Mouse (Mus musculus) midbrain, postnatal 0 days (tissue): ENCODE results near the gene Polr2f. TPM values are rescaled to one million over a fixed set of nuclear protein-coding genes. Genes with fewer than 3 reads are reported as not detected.

Experiments
- ATAC-seq: fragments of 200-750 bp; cut with Nextera tagmentation; 2 replicates; pipeline ENCODE4 v1.8.0; 2017; ENCODE audit warnings: moderate number of reproducible peaks, mild to moderate bottlenecking, moderate TSS enrichment, moderate library complexity; ENCODE audit not compliant: low FRiP score
- DNase-seq: peaks from one replicate; pipeline ENCODE4 v3.0.0-alpha.2; 2015; ENCODE audit warnings: low spot score
- H3K27ac ChIP-seq: fragments of 300-500 bp; sonication (generic); 2 replicates; pipeline ENCODE4 v1.5.1; 2014; ENCODE audit warnings: low read depth, mild to moderate bottlenecking, low read length, mixed read lengths
- H3K27me3 ChIP-seq: fragments of 300-500 bp; sonication (generic); 2 replicates; pipeline ENCODE4 v1.6.1; 2014; ENCODE audit warnings: low read length, control low read depth, mixed read lengths; ENCODE audit not compliant: insufficient read depth
- H3K36me3 ChIP-seq: fragments of 300-500 bp; sonication (generic); 2 replicates; pipeline ENCODE4 v1.6.1; 2014; ENCODE audit warnings: low read length, control low read depth, mixed read lengths; ENCODE audit not compliant: insufficient read depth
- H3K4me1 ChIP-seq: fragments of 300-500 bp; sonication (generic); 2 replicates; pipeline ENCODE4 v1.6.1; 2014; ENCODE audit warnings: mild to moderate bottlenecking, control low read depth, antibody characterized with exemption, low read length, mixed read lengths; ENCODE audit not compliant: insufficient read depth
- H3K4me2 ChIP-seq: fragments of 300-500 bp; sonication (generic); 2 replicates; pipeline ENCODE4 v1.6.1; 2014; ENCODE audit warnings: low read depth, mild to moderate bottlenecking, low read length, mixed read lengths; ENCODE audit not compliant: poor library complexity, severe bottlenecking
- H3K4me3 ChIP-seq: fragments of 300-500 bp; sonication (generic); 2 replicates; pipeline ENCODE4 v1.5.1; 2014; ENCODE audit warnings: low read depth, mild to moderate bottlenecking, low read length, moderate library complexity
- H3K9ac ChIP-seq: fragments of 300-500 bp; sonication (generic); replicated peaks from 2 replicates; pipeline ENCODE4 v1.6.1; 2014; ENCODE audit warnings: mild to moderate bottlenecking, low read length, moderate library complexity, mixed read lengths; ENCODE audit not compliant: poor library complexity, severe bottlenecking
- H3K9me3 ChIP-seq: fragments of 300-500 bp; sonication (generic); 2 replicates; pipeline ENCODE4 v1.6.1; 2016; ENCODE audit warnings: low read length, control low read depth
- CTCF ChIP-seq: IDR thresholded peaks from 2 replicates; pipeline ENCODE4 v1.5.1; 2016; ENCODE audit warnings: antibody characterized with exemption, mild to moderate bottlenecking
- WGBS: fragments of 180-500 bp; shearing (Covaris S2); extraction: QIAGEN DNeasy Blood & Tissue Kit; methylation state at CpG from one replicate; pipeline ENCODE4 v1.1.7; 2014; 5-methylcytosine and 5-hydroxymethylcytosine counted together
- polyA plus RNA-seq: library from polyadenylated mRNA; unstranded; fragments of >200 nt; fragmentation: Nextera tagmentation; extraction: Ambion mirVana; gene quantifications from 2 replicates; pipeline ENCODE4 v1.2.1, GENCODE M21; 2015
- total RNA-seq: library from RNA; depleted of rRNA; stranded (reverse); fragments of >200 nt; gene quantifications from 2 replicates; pipeline ENCODE4 v1.2.3, GENCODE M21; 2014

Gene Polr2f
- total and polyA plus RNA-seq, 2 experiments from 2014 or later, result 59.7 to 344 TPM

DNA sequence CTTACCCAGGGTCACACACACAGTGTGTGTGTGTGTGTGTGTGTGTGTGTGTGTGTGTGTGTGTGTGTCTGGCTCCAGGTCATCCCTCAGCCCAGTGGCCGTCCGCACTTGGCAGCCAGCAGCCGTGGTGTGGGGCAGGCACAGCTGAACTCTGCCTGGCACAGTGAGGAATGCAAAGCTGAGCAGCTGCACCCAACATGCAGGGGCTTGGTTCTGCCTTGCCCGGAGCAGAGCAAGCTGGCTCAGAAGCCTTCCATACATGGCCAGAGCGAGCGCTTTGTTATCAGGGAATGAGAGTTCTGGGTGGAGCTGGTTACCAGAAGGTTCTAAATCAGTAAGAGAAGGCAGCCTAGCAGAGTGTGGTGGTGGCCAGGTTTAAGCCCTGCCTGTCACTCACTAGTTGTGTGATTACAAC lies 43.2 kb upstream of the Polr2f start:
- ATAC-seq (no peak), DNase-seq (peak; percentile 65)
- WGBS, result 51% methylated on average over 6 of the region's 6 CpGs
- no peak for TF ChIP-seq CTCF
- Histone ChIP-seq H3K36me3 (peaks cover 24% of the 10 kb centered on the region), H3K9ac (no peak overlapping the region), H3K4me2 (no peak overlapping the region), H3K4me3 (no peak overlapping the region), H3K9me3 (no peaks in the 10 kb centered on the region), H3K4me1 (no peaks in the 10 kb centered on the region), H3K27ac (0 out of 2 replicates have a peak overlapping the region, but pooled peaks have one; percentile 6), H3K27me3 (no peaks in the 10 kb centered on the region)

DNA sequence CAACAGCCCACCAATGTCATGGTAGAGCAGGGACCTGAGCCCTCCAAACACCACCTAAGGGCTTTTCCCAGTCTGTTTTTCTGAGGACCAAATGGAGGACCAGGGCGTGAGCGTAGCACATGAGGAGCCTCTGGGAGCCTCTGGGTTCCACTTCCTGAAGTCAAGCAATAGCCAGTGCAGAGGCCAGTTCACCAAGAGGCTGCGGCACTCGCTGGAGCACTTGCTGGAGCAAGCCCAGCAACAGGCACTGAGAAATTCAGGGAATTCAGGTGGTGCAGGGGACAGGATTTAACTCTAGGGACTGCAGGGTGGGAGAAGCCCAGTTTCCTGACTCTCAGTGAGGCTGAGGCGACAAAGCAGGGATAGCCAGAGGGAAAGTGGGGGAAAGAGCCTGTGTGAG lies 42.6 kb upstream of the Polr2f start:
- Histone ChIP-seq H3K36me3 (peaks cover 21% of the 10 kb centered on the region), H3K4me2 (no peak overlapping the region), H3K9me3 (no peaks in the 10 kb centered on the region), H3K27ac (no peak overlapping the region), H3K4me3 (no peak overlapping the region), H3K9ac (no peak overlapping the region), H3K27me3 (no peaks in the 10 kb centered on the region), H3K4me1 (no peaks in the 10 kb centered on the region)
- ATAC-seq (no peak), DNase-seq (no peak)
- 67% methylated on average over 5 of the region's 5 CpGs for WGBS
- TF ChIP-seq CTCF, result no peak

GRCm38 (mm10) chr15:79098868-79099267 lies 41.9 kb upstream of the Polr2f start:
- Histone ChIP-seq H3K27me3 (no peaks in the 10 kb centered on the region), H3K4me1 (no peaks in the 10 kb centered on the region), H3K27ac (no peak overlapping the region), H3K36me3 (peaks cover 15% of the 10 kb centered on the region), H3K9me3 (no peaks in the 10 kb centered on the region), H3K9ac (no peak overlapping the region), H3K4me3 (no peak overlapping the region), H3K4me2 (no peak overlapping the region)
- no peak for TF ChIP-seq CTCF
- 57% methylated on average over 7 of the region's 7 CpGs for WGBS
- ATAC-seq (no peak), DNase-seq (no peak)

GRCm38 (mm10) chr15:79099456-79099855 lies 41.4 kb upstream of the Polr2f start:
- DNase-seq (no peak), ATAC-seq (no peak)
- WGBS, result 71% methylated on average over 4 of the region's 4 CpGs
- H3K9me3 ChIP-seq, result no peaks in the 10 kb centered on the region
- H3K27ac ChIP-seq, result no peak overlapping the region
- H3K4me3 ChIP-seq, result no peak overlapping the region
- H3K4me1 ChIP-seq, result no peaks in the 10 kb centered on the region
- TF ChIP-seq CTCF, result no peak
- no peak overlapping the region for H3K4me2 ChIP-seq
- H3K36me3 ChIP-seq, result peaks cover 10% of the 10 kb centered on the region
- H3K27me3 ChIP-seq, result no peaks in the 10 kb centered on the region
- H3K9ac ChIP-seq, result no peak overlapping the region

- Histone ChIP-seq H3K4me3 (no peak overlapping the region), H3K4me2 (no peak overlapping the region), H3K27me3 (no peaks in the 10 kb centered on the region), H3K27ac (no peak overlapping the region), H3K4me1 (no peaks in the 10 kb centered on the region), H3K36me3 (peaks cover 8% of the 10 kb centered on the region), H3K9me3 (no peaks in the 10 kb centered on the region), H3K9ac (no peak overlapping the region)
- no peak for ATAC-seq
- TF ChIP-seq CTCF, result no peak
- 75% methylated on average over 4 of the region's 4 CpGs for WGBS
- DNase-seq, result no peak
Measured at GRCm38 (mm10) chr15:79100391-79100790, 40.4 kb upstream of the Polr2f start.

GRCm38 (mm10) chr15:79101531-79101930 lies 39.3 kb upstream of the Polr2f start:
- no peak for TF ChIP-seq CTCF
- Histone ChIP-seq H3K4me1 (no peaks in the 10 kb centered on the region), H3K4me2 (no peak overlapping the region), H3K4me3 (no peak overlapping the region), H3K9me3 (no peaks in the 10 kb centered on the region), H3K27me3 (0 out of 2 replicates have a peak, but pooled peaks cover under 1% of the 10 kb centered on the region), H3K36me3 (no peaks in the 10 kb centered on the region), H3K27ac (no peak overlapping the region), H3K9ac (0 out of 2 replicates have a peak overlapping the region, but pooled peaks have one; percentile 33)
- ATAC-seq, result no peak
- no peak for DNase-seq
